Mouse (Mus musculus) erythroblast, embryonic 14.5 days (primary cell): ENCODE results near the gene Olfr877.

Experiments used
- GATA1 ChIP-seq: IDR thresholded peaks from 2 replicates; pipeline ENCODE4 v1.6.1; 2012; ENCODE audit warnings: low read length, inconsistent platforms, mixed read lengths
- TAL1 ChIP-seq: IDR thresholded peaks from 3 replicates; pipeline ENCODE4 v1.6.1; 2012; ENCODE audit warnings: low read length, inconsistent platforms, mixed read lengths

DNA sequence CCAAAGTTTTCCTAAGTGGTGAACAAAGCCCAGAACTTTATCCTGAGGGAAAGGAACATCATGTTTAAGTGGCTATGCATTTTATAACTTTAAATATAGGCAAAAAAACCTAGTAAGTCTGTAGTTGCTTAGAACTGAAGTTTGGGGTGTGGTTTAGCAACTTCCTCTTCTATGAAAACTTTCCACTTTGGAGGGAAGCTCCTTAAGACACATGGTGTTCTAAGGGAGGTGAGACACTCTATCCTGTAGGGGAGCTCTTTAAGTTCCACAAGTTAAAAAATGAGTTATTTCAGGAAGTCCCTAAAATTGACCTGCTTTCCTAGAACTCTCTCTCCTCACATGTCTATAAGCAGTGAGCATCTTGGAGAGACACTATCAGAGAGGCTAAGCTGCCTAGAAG, 46.8 kb upstream of the Olfr877 start:
- no peak for TF ChIP-seq GATA1
- TF ChIP-seq TAL1 = no peak
